Mouse (Mus musculus) heart, postnatal 0 days (tissue): Measurements from ENCODE around the gene Olfr1240.

ENCODE experiments used
- CTCF ChIP-seq: IDR thresholded peaks from 2 replicates; pipeline ENCODE4 v1.5.1; 2016; ENCODE audit warnings: antibody characterized with exemption, control low read depth, low read depth
- EP300 ChIP-seq: IDR thresholded peaks from 2 replicates; pipeline ENCODE4 v1.6.1; 2016; ENCODE audit warnings: antibody characterized with exemption, low read depth

GRCm38 (mm10) chr2:89442900-89443299, at the start of gene Olfr1240:
- TF ChIP-seq EP300 (no peak), CTCF (no peak)
